ENCODE assay signal across 9 mouse cellular contexts in the genomic region with DNA sequence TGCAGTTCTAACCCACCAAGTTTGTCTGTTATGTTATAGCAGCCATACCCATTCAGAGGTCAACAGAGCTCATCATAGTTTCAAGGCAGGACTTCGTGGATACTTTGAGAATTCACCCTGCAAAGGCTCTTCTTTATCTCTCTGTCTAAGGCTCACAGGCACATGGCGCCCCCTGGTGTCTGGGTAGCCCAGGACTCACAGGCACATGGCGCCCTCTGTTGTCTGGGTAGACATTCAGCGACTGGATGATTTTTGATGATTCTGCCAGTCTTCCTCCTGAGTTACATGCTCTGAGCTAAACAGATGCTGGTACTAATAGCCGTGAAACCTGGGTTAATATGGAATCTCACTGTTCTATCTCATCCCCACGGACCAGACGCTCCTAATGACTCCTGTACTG. TPM values are rescaled to one million over a fixed set of nuclear protein-coding genes. Genes with fewer than 3 reads are reported as not detected.
DNase-seq lines count a peak whose midpoint lies in the region; ATAC-seq and TF ChIP-seq lines count a peak whose summit lies in the region.
"Had no signal": no experiment of that assay in that cellular context is flagged by ENCODE, and none has a peak within 500 bp of the region (broad histone marks: within the 10 kb centered on the region; RNA-seq: fewer than 3 reads in every experiment).

No protein-coding gene starts in this region.

- no peak overlapping the region for H3K9ac ChIP-seq in liver, adult 2 months (ENCODE audit: low read depth, low read length)
- no peak overlapping the region for H3K9ac ChIP-seq in liver, embryonic 12.5 days
- H3K9ac ChIP-seq: liver, embryonic 15.5 days had no signal

- no peaks in the 10 kb centered on the region for H3K27me3 ChIP-seq in liver, adult 2 months (ENCODE audit: control insufficient read depth, insufficient read depth, low read length)
- H3K27me3 ChIP-seq in liver, embryonic 12.5 days (replicated peaks), result no peaks in the 10 kb centered on the region
- H3K27me3 ChIP-seq: liver, embryonic 15.5 days had no signal

- no peak for TF ChIP-seq POLR2A in liver, adult 2 months (IDR thresholded peaks at IDR 0.05; ENCODE audit: extremely low read depth, insufficient read depth, low read length)
- TF ChIP-seq POLR2A in bone marrow macrophage, adult 2 months (IDR thresholded peaks at IDR 0.05; ENCODE audit: borderline replicate concordance, low read depth, low read length), result no peak

- H3K27ac ChIP-seq in liver, adult 2 months (replicated peaks; ENCODE audit: insufficient read depth, low read depth, low read length), result no peak overlapping the region
- no peak overlapping the region for H3K27ac ChIP-seq in liver, embryonic 12.5 days
- no peak overlapping the region for H3K27ac ChIP-seq in bone marrow macrophage, adult 2 months (ENCODE audit: insufficient read depth, low read depth, low read length)
- H3K27ac ChIP-seq: liver, embryonic 15.5 days had no signal

- WGBS in liver, adult 2 months, result 69% methylated on average over 7 of the region's 7 CpGs
- WGBS in liver, embryonic 12.5 days (ENCODE audit: insufficient replicate concordance), result 53% methylated on average over 7 of the region's 7 CpGs

- H3K36me3 ChIP-seq in liver, adult 2 months (ENCODE audit: control insufficient read depth, insufficient read depth, low read length), result no peaks in the 10 kb centered on the region
- H3K36me3 ChIP-seq in liver, embryonic 12.5 days, result no peaks in the 10 kb centered on the region
- H3K36me3 ChIP-seq: liver, embryonic 15.5 days had no signal

- no peaks in the 10 kb centered on the region for H3K79me2 ChIP-seq in liver, adult 2 months (ENCODE audit: control insufficient read depth, insufficient read depth, low read length)

- H3K4me3 ChIP-seq in liver, adult 2 months (ENCODE audit: insufficient read depth, low read depth, low read length), result no peak overlapping the region
- no peak overlapping the region for H3K4me3 ChIP-seq in liver, embryonic 12.5 days
- no peak overlapping the region for H3K4me3 ChIP-seq in bone marrow macrophage, adult 2 months (ENCODE audit: insufficient read depth, low read length)
- H3K4me3 ChIP-seq: liver, embryonic 15.5 days had no signal

- DNase-seq in cerebellum, adult 11 months, result peak; percentile 4
- DNase-seq in liver, adult 2 months (ENCODE audit: extremely low read depth, low read depth, low spot score), result peak; percentile 12
- peak; percentile 20 to 76 for DNase-seq in kidney, postnatal 36 days
- DNase-seq in thymus, postnatal 10 days (ENCODE audit: low spot score in 2 of 2), result peak; percentile 52 to 79

- TF ChIP-seq CTCF in liver, adult 2 months (IDR thresholded peaks at IDR 0.05; ENCODE audit: low read depth, low read length), result peak; percentile 78
- peak; percentile 89 for TF ChIP-seq CTCF in bone marrow macrophage, adult 2 months (IDR thresholded peaks at IDR 0.05; ENCODE audit: low read depth, low read length)

- no peak for ATAC-seq in cerebellum, adult (ENCODE audit: insufficient number of reproducible peaks, low FRiP score, low TSS enrichment)
- no peak for ATAC-seq in liver, embryonic 12.5 days
- peak; percentile 49 for ATAC-seq in megakaryocyte, adult 5-6 weeks (ENCODE audit: poor library complexity, severe bottlenecking)

- no peaks in the 10 kb centered on the region for H3K9me3 ChIP-seq in liver, embryonic 12.5 days (replicated peaks)
- H3K9me3 ChIP-seq: liver, embryonic 15.5 days had no signal

- no peaks in the 10 kb centered on the region for H3K4me1 ChIP-seq in liver, adult 2 months (ENCODE audit: control insufficient read depth, insufficient read depth, low read length)
- H3K4me1 ChIP-seq in liver, embryonic 12.5 days, result no peaks in the 10 kb centered on the region
- H3K4me1 ChIP-seq in bone marrow macrophage, adult 2 months (ENCODE audit: control insufficient read depth, insufficient read depth, low read length), result no peaks in the 10 kb centered on the region
- H3K4me1 ChIP-seq: liver, embryonic 15.5 days had no signal

- no peak overlapping the region for H3K4me2 ChIP-seq in liver, embryonic 12.5 days
- H3K4me2 ChIP-seq: liver, embryonic 15.5 days had no signal

RNA-seq across cellular contexts. Expression of a gene that starts 34.3 kb away (rescaled TPM):
- 0.09 TPM in 1 of 2 replicates, not detected in the other for total RNA-seq in liver, adult 2 months (2014; rRNA removed)
- not detected in 2 replicates for polyA plus RNA-seq in liver, adult 2 months (2012; rRNA removed)
- 0.24 TPM in 1 of 2 replicates, not detected in the other for polyA plus RNA-seq in liver, embryonic 12.5 days (2016; fragmentation: Nextera tagmentation; extraction: Ambion mirVana)
- not detected in 2 replicates for polyA plus RNA-seq in bone marrow macrophage, adult 2 months (2012; ENCODE audit: insufficient read depth, insufficient read length, missing spikeins)
- 0.25 TPM in 1 of 2 replicates, not detected in the other for total RNA-seq in megakaryocyte, adult 5-6 weeks (2015)
- 0.26 and 0.49 TPM in 2 replicates for total RNA-seq in megakaryocyte, adult 5-6 weeks (2017)

Comparison
In these comparisons a context has a peak if more than half of its experiments do, and no peak if none do; other contexts are left out.
1. DNase-seq: peak in every context shown above with its lines; median percentile 66 in thymus, postnatal 10 days; 48 in kidney, postnatal 36 days; 12 in liver, adult 2 months; 4 in cerebellum, adult 11 months.